Mouse (Mus musculus) adipocyte (in vitro differentiated cells): Measurements from ENCODE around the gene Gm49776.
A peak's percentile ranks its signal among the peaks of the same experiment; 100 is the strongest.
"Not testable (repeated sequence)": the region's sequence is repeated elsewhere in the genome, so short reads cannot be mapped to it uniquely, and the experiment has no call there.

Experiments used
- DNase-seq: peaks from one replicate; pipeline ENCODE4 v3.0.0-alpha.2; 2016; ENCODE audit warnings: low spot score

Gm49776 gene

GRCm38 (mm10) chr16:18258221-18258620 lies at the start of gene Gm49776:
TSS of gene Gm49776 (minus strand) at chr16:18258321.
- DNase-seq, result no peak

- not testable (repeated sequence) for DNase-seq
Measured at GRCm38 (mm10) chr16:18289614-18290013, 31.5 kb upstream of the Gm49776 start.

GRCm38 (mm10) chr16:18289067-18289588 lies 31.0 kb upstream of the Gm49776 start, which contains the start of gene Dgcr8:
TSS of gene Dgcr8 (minus strand) at chr16:18289246.
- peak; percentile 96 for DNase-seq

GRCm38 (mm10) chr16:18288581-18289061 lies 30.5 kb upstream of the Gm49776 start:
- no peak for DNase-seq

GRCm38 (mm10) chr16:18288166-18288565 lies 30.0 kb upstream of the Gm49776 start:
- DNase-seq, result peak; percentile 47

GRCm38 (mm10) chr16:18275166-18275565 lies 17.0 kb upstream of the Gm49776 start:
- no peak for DNase-seq

- DNase-seq, result peak; percentile 39
Measured at GRCm38 (mm10) chr16:18268182-18268581, 10.1 kb upstream of the Gm49776 start.

- DNase-seq, result no peak
Measured at GRCm38 (mm10) chr16:18265024-18265423, 6.9 kb upstream of the Gm49776 start.

- DNase-seq, result no peak
Measured at GRCm38 (mm10) chr16:18253866-18254265, 4.3 kb downstream of the Gm49776 start.

- no peak for DNase-seq
Measured at GRCm38 (mm10) chr16:18252736-18253135, 5.4 kb downstream of the Gm49776 start.

GRCm38 (mm10) chr16:18250828-18251790 lies 7.0 kb downstream of the Gm49776 start:
- DNase-seq, result no peak

GRCm38 (mm10) chr16:18250231-18250630 lies 7.9 kb downstream of the Gm49776 start:
- DNase-seq, result no peak

GRCm38 (mm10) chr16:18249364-18249967 lies 8.7 kb downstream of the Gm49776 start:
- DNase-seq, result peak; percentile 52

GRCm38 (mm10) chr16:18248433-18249363 lies 9.4 kb downstream of the Gm49776 start, which contains the start of the genes Trmt2a and Ranbp1:
TSS of gene Trmt2a (plus strand) at chr16:18248679.
TSS of gene Ranbp1 (minus strand) at chr16:18248732.
- peak; percentile 100 for DNase-seq

GRCm38 (mm10) chr16:18247521-18248399 lies 10.4 kb downstream of the Gm49776 start:
- peak; percentile 33 for DNase-seq

- DNase-seq, result no peak
Measured at GRCm38 (mm10) chr16:18241581-18241980, 16.5 kb downstream of the Gm49776 start.

- no peak for DNase-seq
Measured at GRCm38 (mm10) chr16:18236676-18237501, 21.2 kb downstream of the Gm49776 start.

- peak; percentile 64 for DNase-seq
Measured at GRCm38 (mm10) chr16:18235389-18236065, 22.6 kb downstream of the Gm49776 start.
